Mouse (Mus musculus) E14TG2a.4 (cell line): Measurements from ENCODE around the gene Rsph3a.
"Not testable (repeated sequence)": the region's sequence is repeated elsewhere in the genome, so short reads cannot be mapped to it uniquely, and the experiment has no call there.

Experiments
- CTCF ChIP-seq: conservative IDR thresholded peaks from 2 replicates; pipeline ENCODE4 v1.5.1; 2014; ENCODE audit warnings: low read length
- NANOG ChIP-seq: IDR thresholded peaks from 2 replicates; pipeline ENCODE4 v1.6.1; 2014; ENCODE audit warnings: borderline replicate concordance, low read length, mixed read lengths
- POU5F1 ChIP-seq: IDR thresholded peaks from 2 replicates; pipeline ENCODE4 v1.6.1; 2014; ENCODE audit warnings: low read length, borderline replicate concordance

DNA sequence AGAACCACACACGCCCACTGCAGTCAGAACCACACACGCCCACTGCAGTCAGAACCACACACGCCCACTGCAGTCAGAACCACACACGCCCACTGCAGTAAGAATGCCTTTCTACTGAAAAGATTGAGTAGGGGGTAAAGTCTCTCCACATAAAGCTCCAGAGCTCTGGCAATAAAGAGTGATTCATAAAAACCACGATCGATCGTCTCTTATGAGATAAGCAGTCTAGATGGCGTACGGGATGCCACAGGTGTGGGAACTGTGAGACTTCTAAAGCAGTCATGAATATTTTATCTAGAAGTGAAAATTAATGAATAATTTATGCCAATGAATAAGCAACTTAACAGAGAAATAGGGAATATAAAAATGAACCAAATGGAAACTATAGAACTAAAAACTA, 11.8 kb downstream of the Rsph3a start:
- TF ChIP-seq CTCF, POU5F1, NANOG: not testable (repeated sequence)
